Mouse (Mus musculus): ENCODE results near the gene Usp6nl.

Usp6nl gene

GRCm38 (mm10) chr2:6333570-6333969 is 11.1 kb downstream of the Usp6nl start:
- no peak for DNase-seq

- DNase-seq = no peak
Observed at GRCm38 (mm10) chr2:6334011-6334410, 11.5 kb downstream of the Usp6nl start.

GRCm38 (mm10) chr2:6335032-6335735 is 12.7 kb downstream of the Usp6nl start:
- no peak for DNase-seq

GRCm38 (mm10) chr2:6336013-6336412 is 13.5 kb downstream of the Usp6nl start:
- no peak for DNase-seq

GRCm38 (mm10) chr2:6336649-6337048 is 14.2 kb downstream of the Usp6nl start:
- no peak for DNase-seq

GRCm38 (mm10) chr2:6337436-6337835 is 15.0 kb downstream of the Usp6nl start:
- no peak for DNase-seq

- no peak for DNase-seq
Observed at GRCm38 (mm10) chr2:6338031-6338629, 15.7 kb downstream of the Usp6nl start.

- no peak for DNase-seq
Observed at GRCm38 (mm10) chr2:6340439-6340838, 18.0 kb downstream of the Usp6nl start.

- DNase-seq = no peak
Observed at GRCm38 (mm10) chr2:6341496-6341895, 19.0 kb downstream of the Usp6nl start.

- peak; percentile 53 for DNase-seq
Observed at GRCm38 (mm10) chr2:6349256-6350092, 27.0 kb downstream of the Usp6nl start.

- DNase-seq = no peak
Observed at GRCm38 (mm10) chr2:6350164-6350563, 27.7 kb downstream of the Usp6nl start.

GRCm38 (mm10) chr2:6350931-6351695 is 28.6 kb downstream of the Usp6nl start:
- no peak for DNase-seq

GRCm38 (mm10) chr2:6352541-6352971 is 30.1 kb downstream of the Usp6nl start:
- no peak for DNase-seq

GRCm38 (mm10) chr2:6353060-6353459 is 30.6 kb downstream of the Usp6nl start:
- DNase-seq = no peak

- DNase-seq = no peak
Observed at GRCm38 (mm10) chr2:6357306-6357705, 34.8 kb downstream of the Usp6nl start.

GRCm38 (mm10) chr2:6359645-6360044 is 37.2 kb downstream of the Usp6nl start:
- DNase-seq = no peak

GRCm38 (mm10) chr2:6363126-6363525 is 40.7 kb downstream of the Usp6nl start:
- DNase-seq = no peak

- DNase-seq = no peak
Observed at GRCm38 (mm10) chr2:6363922-6364321, 41.5 kb downstream of the Usp6nl start.

GRCm38 (mm10) chr2:6366521-6366928 is 44.1 kb downstream of the Usp6nl start:
- no peak for DNase-seq

GRCm38 (mm10) chr2:6366973-6367372 is 44.5 kb downstream of the Usp6nl start:
- no peak for DNase-seq

- no peak for DNase-seq
Observed at GRCm38 (mm10) chr2:6367497-6367896, 45.0 kb downstream of the Usp6nl start.

GRCm38 (mm10) chr2:6374216-6374615 is 51.7 kb downstream of the Usp6nl start:
- no peak for DNase-seq

GRCm38 (mm10) chr2:6376071-6376470 is 53.6 kb downstream of the Usp6nl start:
- no peak for DNase-seq
